Mouse (Mus musculus) c-Kit-negative CD71-positive TER-119-positive erythroid progenitor cells, embryonic 14.5 days (primary cell): ENCODE measurements around the gene Rab10.
"Not testable (repeated sequence)": the region's sequence is repeated elsewhere in the genome, so short reads cannot be mapped to it uniquely, and the experiment has no call there.

Source experiments
- DNase-seq: peaks from one replicate; pipeline ENCODE4 v3.0.0-alpha.2; 2013; ENCODE audit warnings: low read depth, low spot score

Gene Rab10

DNA sequence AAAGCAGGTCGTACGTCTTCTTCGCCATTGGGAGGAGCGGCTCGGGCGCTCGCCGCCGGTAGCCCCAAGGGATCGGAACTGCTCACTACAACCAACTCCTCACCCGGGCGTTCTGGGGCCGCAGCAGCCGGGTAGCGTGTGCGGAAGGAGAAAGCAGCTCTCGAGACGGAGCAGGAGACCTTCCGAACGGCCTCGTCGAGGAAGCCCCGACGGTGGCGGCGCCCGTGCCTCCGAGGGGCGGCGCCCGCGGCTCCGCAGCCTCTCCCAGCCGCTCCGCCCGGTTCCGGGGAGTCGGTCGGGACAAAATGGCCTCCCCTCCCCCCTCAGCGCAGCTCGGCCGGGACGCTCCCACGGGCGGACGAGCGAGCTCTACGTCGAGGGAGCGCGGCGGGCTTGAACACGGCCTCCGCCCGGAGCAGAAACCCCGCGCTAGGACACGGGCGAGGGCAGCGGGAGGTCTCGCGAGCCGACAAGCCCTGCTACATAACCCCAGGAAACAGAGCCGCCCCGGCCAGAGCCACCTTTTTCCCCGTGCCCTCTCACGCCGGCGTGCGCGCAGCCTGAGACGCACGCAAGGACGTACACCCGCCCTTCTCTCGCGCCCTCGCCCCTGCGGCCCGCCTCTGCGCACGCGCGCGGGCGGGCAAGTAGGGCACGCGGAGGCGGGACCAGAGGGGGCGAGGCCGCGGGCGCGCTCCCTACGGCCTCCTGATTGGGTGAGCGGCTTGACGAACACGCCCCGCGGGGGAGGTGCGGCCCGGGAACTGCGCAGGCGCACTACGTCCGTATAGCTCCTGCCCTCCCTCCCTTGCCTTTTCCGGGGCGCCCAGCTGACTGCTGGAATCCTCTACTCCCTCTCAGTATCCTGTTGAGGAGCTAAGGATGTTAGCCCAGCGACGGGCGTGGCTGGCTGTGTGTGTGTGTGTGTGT, at the start of gene Rab10:
TSS of gene Rab10 (minus strand) at position 579 of the 930 bp plus-strand sequence.
- peak; percentile 96 for DNase-seq

DNA sequence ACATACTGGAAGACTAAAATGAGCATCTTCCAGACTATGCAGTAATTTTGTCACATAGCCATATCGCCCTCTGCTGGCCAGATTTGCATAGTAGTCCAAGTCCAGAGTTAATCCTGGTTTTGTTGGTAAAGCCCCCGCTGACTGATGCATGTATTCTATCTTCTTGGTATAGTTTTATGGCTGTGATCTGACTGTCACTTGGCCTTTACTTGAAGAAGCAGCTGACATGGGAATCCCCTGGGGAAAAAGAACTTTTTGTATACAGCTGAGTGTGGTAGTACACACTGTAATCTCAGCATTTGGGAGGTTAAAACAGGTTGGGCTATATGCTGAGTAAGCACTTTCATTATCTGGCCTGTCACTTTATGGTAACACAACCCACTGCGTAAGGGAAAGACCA, 49.5 kb upstream of the Rab10 start:
- DNase-seq, result peak; percentile 56

DNA sequence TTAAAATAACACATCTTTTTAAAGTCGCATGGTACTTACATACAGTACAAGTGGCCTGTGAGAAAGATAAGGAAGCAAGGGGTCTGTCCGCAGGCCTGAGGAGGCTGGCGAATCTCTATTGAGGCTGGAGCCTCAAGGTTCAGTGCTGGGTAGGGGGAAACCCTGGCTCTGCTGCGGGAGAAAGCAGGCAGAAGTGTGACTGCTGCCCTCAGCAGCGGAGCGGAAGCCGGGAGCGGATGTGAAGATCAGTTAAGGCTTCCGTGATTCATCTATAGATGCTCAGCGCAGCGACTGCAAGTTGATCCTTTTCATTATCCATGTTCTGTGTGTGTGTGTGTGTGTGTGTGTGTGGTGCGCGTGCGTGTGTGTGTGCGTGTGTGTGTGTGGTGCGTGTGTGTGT, 47.1 kb upstream of the Rab10 start:
- DNase-seq, result no peak

DNA sequence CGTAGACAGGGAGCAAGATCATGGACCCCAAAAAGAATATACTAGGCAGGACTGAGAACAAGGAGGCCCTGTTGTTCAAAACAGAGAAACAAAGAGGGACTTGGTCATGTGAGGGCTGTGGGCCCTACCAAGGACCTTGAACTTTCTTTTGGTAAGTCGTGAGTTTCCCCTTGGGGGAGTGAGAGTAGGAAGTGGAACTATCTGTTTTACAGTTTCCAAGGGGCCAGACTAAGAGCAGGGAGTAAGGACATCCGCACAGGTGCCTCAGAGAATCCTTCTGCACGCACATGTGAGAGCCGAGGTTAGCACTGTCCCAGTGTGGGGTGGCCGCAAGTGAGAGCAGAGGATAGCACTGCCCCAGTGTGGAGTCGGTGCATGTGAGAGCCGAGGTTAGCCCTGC, 45.3 kb upstream of the Rab10 start:
- DNase-seq, result no peak

DNA sequence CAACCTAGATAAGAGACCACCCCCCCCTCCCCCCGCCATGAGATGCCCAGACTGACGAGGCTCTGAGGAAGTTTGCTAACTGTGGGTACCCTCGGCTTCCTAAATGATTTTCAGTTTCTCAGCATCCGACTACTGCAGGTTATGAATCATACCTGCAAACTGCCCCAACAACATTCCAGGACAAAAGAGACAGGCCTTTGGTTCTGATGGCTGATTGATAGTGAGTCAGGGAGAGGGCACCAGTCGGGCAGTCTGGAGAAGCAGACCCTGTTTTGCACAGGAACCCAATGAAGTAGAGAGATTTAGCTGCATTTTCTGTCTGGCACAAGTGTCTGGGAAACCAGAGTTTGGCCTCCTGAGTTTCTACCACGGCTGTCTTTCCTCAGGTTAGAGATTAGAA, 42.4 kb upstream of the Rab10 start:
- DNase-seq, result no peak

DNA sequence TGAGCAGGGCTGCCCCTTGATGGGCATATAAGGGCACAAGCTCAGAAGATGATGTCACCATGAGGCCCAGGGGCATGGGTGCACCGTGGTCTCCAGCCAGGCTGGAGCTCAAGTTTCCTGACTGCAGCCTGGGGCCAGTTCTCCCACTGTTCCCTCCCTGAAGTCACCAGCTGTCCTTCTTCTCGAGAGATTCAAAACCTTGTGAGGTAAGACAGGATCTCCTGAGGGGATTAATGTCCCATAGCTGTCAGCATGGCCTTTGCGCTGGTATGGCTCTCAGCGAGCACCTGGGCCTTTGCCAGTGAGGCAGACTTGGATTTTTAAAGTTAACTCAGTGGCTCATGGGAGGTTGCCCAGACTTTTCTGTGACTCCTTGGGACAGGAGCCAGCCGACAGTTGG, 40.4 kb upstream of the Rab10 start:
- no peak for DNase-seq

DNA sequence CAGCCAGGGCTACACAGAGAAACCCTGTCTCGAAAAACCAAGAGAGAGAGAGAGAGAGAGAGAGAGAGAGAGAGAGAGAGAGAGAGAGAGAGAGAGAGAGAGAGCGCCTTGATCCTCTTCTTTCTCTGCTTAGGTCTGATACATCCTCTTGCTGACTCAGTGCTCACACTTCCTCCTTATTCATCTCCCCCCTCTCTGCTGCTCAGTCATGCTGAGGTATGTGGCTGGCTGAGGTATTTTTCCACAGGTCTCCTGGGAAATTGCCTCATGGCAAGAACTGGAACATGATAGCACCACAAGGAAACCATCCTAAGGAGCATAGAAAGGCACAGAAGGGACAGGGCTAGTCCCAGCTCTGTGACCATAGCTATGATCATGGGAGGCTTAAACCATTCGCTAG, 39.6 kb upstream of the Rab10 start:
- no peak for DNase-seq

DNA sequence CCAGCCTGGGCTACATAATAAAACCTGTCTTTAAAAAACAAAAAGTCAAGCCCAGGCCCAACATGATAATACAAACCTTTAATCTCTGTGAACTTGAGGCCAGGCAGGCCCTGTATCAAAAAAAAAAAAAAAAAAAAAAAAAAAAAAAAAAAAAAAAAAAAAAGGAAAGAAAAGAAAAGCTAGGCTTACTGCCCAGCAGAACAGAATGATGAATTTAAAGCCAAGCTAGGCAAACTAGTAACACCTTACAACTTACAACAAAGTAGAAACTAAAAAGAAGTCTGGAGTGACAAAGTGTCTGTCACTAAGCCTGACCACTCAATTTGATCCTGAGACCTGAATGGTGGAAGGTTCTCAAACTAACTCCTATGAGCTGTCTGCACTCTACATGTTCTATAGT, 37.9 kb upstream of the Rab10 start:
- DNase-seq, result no peak

DNA sequence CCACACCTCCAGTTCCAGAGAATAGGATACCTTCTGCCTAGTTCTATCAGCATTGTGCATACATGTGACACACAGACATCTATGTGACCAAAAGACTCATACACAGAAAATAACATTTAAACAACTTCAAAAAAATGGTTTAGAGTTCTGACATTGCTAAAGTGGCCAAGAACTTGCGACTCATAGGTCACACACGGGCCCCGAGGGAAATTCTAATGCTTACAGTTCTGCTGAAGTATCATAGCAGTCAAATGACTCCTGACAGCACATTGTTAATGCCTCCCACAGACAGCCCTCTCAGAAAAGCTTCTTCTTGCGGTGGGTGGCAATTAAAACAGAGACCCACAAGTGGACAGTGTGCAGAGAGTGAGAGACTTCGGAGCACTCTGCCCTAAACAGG, 35.3 kb upstream of the Rab10 start:
- DNase-seq, result no peak

DNA sequence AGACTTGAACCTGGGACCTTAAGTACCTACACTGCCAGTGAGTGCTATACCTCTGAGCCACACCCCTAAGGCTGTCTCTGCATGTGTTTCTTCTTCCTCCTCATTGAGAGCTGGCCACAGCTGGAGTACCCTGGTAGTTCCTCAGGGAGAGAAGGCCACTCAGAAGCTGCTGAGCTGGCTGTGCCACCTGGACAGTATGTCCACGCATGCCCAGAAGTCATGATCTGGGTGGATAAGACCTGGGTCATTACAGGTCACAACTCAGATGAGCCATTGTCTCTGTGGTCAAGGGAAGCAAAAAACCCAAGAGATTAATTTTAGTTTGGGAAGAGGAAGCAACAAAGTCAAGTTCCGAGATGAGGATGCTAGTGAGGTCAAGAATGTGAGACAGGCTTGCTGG, 34.4 kb upstream of the Rab10 start:
- DNase-seq, result no peak

DNA sequence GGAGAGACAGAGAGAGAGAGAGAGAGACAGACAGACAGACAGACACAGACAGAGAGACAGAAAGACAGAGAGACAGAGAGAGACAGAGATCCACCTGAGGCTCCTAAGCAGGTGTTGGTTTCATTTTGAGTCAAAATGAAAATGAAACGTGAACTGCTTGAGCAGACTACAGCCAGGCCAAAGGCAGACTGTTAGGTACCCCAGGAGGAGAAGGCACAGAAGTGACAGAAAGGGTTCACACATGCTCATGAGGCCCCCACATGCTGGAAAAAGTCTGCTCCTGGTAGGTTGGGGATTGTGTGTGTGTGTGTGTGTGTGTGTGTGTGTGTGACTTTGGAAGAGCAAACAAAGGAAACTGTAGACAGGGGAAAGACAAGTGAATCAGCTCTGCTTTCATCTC, 29.2 kb upstream of the Rab10 start:
- no peak for DNase-seq

DNA sequence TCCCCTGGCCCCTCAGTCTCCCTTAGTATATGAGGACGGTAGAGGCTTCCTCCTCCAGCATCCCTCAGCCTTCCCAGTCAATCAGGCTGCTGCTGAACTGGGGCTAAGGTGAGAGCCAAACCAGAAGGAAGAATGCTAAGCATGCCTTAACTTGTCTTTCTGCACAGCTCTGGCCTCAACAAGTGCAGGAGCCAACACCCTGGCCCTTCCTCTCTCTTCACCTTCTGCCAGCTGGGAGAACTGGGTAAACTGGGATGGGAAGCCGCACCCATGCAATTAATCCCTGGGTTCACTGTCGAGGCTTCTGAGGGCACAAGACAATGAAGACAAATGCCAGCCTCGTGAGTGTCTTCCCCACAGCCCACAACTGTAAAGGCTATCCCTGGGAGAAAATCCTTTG, 19.9 kb upstream of the Rab10 start:
- no peak for DNase-seq

DNA sequence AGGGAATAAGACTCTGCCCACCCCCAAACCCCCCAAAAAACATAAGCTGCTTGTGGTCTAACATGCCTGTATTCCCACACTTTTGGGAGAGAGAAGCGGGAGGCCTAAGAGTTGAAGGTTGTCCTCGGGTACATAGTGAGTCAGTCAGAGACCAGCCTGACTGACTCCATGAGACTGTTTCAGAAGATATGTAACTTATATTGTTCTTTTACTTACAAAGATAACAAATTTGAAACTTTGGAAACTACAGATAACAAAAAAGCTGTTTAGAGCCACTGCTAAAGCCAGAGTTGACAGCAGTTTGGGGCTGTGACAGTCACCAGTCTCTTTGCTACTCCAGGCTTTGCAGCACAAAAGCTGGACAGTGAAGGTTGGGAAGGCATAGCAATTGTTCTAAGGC, 15.5 kb upstream of the Rab10 start:
- DNase-seq, result no peak

DNA sequence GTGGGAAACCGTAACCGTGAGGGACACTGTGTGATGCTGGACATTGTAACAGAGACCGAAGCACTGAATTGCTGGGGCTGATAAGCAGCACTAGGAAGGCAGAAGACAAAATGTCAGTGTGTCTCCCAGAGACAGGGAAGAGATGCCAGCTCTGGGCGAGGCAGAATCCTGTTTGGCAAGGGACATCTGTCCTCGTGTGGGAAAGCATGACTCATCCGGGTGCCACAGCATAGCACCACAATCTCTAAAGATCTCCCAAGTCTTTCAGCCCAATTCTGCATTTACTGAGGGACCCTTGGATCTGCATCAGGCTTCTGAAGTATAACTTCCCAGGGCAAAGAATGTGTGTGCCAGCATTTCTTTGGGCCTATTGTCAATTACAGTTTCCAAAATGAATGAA, 13.5 kb upstream of the Rab10 start:
- DNase-seq, result no peak

DNA sequence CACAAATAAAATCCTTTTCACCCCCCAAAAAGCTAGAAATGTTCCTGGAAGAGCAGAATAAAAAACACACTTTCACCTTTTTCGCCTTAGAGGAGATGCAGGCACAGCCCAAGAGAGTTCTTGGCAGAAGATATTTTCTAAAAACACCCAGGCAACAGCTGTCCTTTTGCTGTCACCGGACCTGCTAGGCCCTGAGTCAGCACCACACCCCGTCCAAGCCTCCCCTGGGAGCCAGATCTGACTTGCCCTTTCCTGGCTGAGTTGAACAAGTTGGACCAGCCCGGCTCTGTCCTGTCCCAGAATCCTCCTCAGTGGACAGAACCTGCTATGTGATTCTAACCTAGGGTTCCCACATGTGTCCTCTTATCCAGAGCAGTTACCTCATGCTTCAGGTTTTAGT, 9.6 kb upstream of the Rab10 start:
- no peak for DNase-seq

DNA sequence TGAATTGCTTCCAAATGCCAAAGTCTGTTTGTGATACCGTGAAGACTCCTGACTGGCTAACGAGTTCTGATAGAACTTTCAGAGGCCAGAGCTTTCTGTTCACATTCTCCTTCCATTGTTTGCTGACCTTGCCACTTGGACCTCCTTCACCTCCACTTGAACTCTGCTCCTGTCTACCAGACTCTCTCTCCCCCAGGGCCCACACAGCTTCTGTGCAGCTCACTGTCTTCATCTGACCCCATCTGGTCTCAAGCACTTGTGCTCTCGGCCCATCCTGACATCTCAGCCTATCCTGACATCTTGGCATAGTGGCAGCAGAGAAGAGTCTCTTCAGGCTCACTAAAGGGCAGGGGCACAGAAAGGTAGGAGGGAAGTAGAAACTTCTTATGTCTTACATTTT, 7.2 kb upstream of the Rab10 start:
- DNase-seq, result no peak

DNA sequence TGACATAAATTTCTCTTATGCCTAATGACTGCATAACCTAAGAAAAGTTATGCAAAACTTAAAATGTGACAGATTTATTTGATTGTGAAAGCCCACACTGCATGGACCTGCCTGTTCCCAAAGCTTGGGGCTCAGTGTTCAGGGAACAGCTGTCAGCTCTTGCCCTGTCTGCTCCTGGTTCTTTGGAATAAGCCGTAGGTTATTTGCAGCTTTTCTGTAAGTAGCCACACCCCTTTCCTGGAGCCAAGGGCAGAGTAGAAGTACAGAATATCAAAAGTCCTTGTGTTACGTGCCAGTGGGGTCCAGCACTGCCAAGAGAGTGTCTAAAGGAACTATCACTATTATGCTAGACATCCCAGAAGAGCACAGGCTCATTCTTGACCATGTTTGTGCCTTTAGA, 6.3 kb upstream of the Rab10 start:
- no peak for DNase-seq

DNA sequence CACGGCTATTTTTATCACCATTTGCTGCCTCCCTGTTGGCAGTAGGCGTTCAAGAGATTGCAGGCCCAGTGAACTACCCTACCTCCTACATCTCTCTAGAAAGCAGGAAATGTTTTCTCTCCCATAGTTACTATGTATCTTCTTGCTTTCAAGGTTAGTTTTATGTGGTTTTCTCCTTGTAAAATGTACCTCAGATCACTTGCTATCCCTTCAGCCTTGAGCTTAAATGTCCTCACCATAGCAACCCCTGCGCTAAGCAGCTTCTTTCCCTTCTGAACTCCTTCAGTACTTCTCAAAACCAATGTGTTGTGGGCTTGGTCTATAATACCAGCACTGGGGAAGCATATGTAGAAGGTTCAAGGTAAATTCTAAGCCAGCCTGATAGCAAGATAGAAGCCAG, 3.1 kb upstream of the Rab10 start:
- DNase-seq, result no peak

DNA sequence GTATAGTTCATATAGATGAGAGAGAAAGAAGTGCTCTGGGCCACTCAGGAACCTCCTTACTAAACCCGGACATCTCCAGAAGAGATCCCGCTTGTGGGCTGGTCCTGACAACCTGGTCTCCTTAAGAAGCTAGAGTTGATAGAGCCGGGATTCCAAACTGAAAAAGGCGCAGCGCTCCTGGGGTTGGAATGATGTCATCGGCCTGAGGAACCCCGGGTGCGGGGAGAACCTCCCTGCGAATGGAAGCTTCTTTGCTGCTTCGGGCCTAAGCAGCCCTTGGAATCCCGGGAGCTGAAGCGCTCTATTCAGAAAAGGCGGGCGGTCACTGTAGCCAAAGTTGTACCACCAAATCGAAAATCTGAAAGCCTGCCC, 538 bp upstream of the Rab10 start:
- no peak for DNase-seq

DNA sequence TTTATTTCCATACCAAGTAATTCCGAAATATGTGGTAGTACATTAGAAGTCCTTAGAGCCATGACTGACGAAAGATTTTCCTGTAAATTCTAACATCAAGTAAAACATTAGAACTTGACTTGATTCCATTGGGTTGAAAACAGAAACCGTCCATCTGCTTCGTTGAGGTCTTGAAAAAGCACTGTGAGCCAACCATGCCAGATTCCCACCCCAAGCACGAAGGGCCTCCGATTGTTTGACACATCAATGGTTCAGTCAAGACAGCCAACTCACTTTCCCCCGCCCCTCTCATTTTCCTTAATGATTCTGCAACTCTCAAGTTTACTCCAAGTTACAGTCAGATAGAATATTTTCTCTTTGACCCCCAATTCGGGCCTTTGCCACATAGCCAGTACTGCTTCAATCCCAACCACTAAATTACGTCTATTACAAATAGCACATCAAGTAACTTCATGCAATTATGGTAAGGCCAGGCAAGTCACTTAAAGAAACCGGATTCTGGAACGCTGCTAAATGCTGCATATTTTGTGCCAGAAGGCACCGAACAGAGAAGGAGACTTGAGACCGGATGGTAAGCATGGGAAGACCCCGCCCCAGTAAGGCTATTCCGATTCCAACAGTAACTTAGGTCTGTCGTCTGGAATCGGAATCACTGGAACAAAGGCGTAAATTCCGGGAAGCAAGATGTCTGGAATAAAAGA, 1.1 kb downstream of the Rab10 start:
- DNase-seq, result no peak

DNA sequence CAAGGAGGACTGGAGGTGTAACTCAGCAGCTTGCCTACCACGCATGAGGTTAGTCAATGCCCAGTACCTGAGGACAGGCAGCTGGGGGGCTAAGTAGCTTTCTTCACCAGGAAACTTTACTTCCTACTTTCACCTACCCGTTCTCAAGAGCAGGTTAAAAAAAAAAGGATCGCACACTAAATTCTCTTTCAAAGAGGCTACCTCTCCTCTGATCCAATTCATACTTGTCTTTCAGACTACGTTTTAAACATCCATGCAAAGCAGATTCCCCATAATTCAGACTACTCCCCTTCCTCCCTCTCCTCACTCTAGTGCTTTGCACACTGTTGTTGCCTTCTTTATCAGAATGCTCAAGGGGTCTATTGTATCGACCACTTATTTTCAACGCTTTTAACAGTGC, 2.2 kb downstream of the Rab10 start:
- no peak for DNase-seq

DNA sequence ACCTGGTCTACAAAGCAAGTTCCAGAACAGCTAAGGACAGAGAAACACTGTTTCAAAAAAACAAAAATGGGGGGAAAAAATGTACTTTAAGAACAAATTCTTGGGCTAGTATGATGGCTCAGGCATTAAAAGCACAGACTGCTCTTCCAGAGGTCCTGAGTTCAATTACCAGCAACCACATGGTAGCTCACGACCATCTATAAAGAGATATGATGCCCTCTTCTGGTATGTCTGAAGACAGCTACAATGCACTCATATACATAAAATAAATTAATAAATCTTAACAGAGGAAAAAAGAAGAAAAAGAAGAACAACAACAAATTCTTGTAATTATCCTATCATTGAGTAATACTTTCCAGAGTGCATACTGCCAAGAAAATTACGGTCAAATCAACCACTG, 4.5 kb downstream of the Rab10 start:
- DNase-seq, result no peak

DNA sequence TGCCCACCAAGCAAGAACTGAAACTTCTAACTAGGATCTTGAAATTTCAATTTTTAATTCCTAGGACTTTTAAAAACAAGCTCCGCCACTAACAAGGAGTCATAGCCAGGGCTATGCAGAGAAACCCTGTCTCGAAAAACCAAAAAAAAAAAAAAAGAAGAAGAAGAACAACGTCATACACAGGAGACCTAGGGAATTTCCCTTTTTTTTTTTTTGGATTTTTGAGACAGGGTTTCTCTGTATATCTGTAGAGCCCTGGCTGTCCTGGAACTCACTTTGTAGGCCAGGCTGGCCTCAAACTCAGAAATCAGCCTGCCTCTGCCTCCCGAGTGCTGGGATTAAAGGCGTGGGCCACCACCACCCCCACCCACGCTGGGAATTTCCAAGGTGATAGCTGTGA, 12.1 kb downstream of the Rab10 start:
- not testable (repeated sequence) for DNase-seq
